Mouse (Mus musculus) myocyte (in vitro differentiated cells): Measurements from ENCODE around the gene Pkdrej.

Source experiments
- E2F4 ChIP-seq: IDR thresholded peaks from one replicate; pipeline ENCODE4 v1.6.1; 2011; ENCODE audit warnings: mild to moderate bottlenecking, control low read depth, moderate library complexity; ENCODE audit not compliant: insufficient read depth
- MYOD1 ChIP-seq, 3 experiments: IDR thresholded peaks; one replicate each; pipeline ENCODE4 v1.6.1; 2011; ENCODE audit warnings: control low read depth in 2 of 3, low read depth in 2 of 3, mild to moderate bottlenecking in 2 of 3, moderate library complexity in 1 of 3; ENCODE audit not compliant: insufficient read length in 2 of 3, control insufficient read depth in 1 of 3
- POLR2A ChIP-seq: IDR thresholded peaks from one replicate; pipeline ENCODE4 v1.6.1; 2011; ENCODE audit warnings: low read depth, mild to moderate bottlenecking, control low read depth, moderate library complexity; ENCODE audit not compliant: insufficient read length
- TCF3 ChIP-seq: IDR thresholded peaks from one replicate; pipeline ENCODE4 v1.6.1; 2011; ENCODE audit warnings: low read depth, control low read depth; ENCODE audit not compliant: insufficient read length

GRCm38 (mm10) chr15:85867696-85868095, 46.2 kb upstream of the Pkdrej start:
- no peak for TF ChIP-seq MYOD1 (IDR thresholded peaks at IDR 0.05; ENCODE audit: control insufficient read depth in 1 of 3, insufficient read length in 2 of 3, low read depth in 2 of 3)
- TF ChIP-seq POLR2A = no peak
- no peak for TF ChIP-seq E2F4
- TF ChIP-seq TCF3 = no peak
